Mouse (Mus musculus) heart, postnatal 0 days (tissue): ENCODE measurements at regions not wholly inside any gene's neighbourhood (a gene's known extent, or its start where the extent isn't known, plus 50 kb on each side); places are given as distances from the start of the nearest gene placed in this dataset.

Experiments
- CTCF ChIP-seq: IDR thresholded peaks from 2 replicates; pipeline ENCODE4 v1.5.1; 2016; ENCODE audit warnings: antibody characterized with exemption, control low read depth, low read depth
- EP300 ChIP-seq: IDR thresholded peaks from 2 replicates; pipeline ENCODE4 v1.6.1; 2016; ENCODE audit warnings: antibody characterized with exemption, low read depth

DNA sequence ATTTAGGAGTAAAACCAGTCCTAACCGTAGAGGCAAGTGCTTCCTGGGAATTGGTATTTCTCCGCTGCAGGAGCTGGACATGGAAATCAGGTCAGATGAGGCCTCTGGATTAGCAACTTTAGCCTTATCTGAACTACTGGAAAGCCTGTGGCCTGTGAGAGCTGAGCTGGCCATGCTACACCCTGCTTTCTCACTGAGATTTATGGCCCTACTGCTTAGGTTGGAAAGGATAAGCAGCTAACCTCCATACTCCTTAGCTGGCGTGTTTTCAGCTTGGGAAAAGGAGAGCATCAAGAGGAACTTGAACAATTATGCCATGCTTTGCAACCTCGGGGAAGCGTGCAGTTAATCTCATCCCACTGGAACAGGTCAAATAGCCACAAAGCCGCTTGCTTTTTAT, 406.6 kb upstream of the Igfbp3 start:
- TF ChIP-seq CTCF = no peak
- TF ChIP-seq EP300 = no peak
